Mouse (Mus musculus) left cerebral cortex, adult 2 months (tissue): ENCODE results near the gene Igdcc3. TPM values are rescaled to one million over a fixed set of nuclear protein-coding genes. Genes with fewer than 3 reads are reported as not detected.

Experiments used
- DNase-seq, 2 experiments: peaks; one replicate each; pipeline ENCODE4 v3.0.0; 2021 to 2022; ENCODE audit warnings: low spot score in 2 of 2, mixed read lengths in 1 of 2; ENCODE audit errors: extremely low spot score in 1 of 2
- H3K27ac ChIP-seq: fragments of 200-600 bp; 2 replicates; pipeline ENCODE4 v1.8.1; 2022
- H3K4me3 ChIP-seq: fragments of 200-600 bp; 2 replicates; pipeline ENCODE4 v1.8.1; 2022
- CTCF ChIP-seq: fragments of 200-600 bp; IDR thresholded peaks from 2 replicates; pipeline ENCODE4 v1.8.1; 2022; ENCODE audit warnings: antibody characterized with exemption, mild to moderate bottlenecking, moderate library complexity
- intact Hi-C: fragments of 180-260 bp; cut with DNase I; formaldehyde crosslinking; loops from one replicate; pipeline ENCODE4 v1.15.1; 2025
- total RNA-seq, 2 experiments: library from RNA; stranded (reverse); gene quantifications; 2 replicates each; pipeline ENCODE4 v1.2.3; 2021

The Igdcc3 gene
- total RNA-seq, 2 experiments from 2014 or later: 2.0 to 2.5 TPM

DNA sequence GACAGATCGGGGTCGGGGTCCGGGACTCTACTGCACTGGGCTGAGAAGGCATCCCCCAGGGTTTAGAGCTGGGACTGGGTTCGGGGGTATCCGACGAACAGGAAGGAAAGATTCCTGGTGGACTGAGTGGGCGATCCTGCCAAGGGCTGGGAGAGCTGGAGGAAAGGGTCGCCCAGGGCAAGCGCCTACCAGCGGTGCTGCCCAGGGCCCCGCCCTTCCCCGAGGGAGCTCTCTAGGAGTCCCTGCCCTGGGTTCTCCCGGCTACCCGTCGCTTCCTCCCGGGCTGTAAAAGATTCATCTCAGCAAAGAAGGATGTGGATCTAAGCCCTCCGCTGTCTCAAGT lies 958 bp downstream of the Igdcc3 start:
- H3K4me3 ChIP-seq: peak overlapping the region; percentile 66
- no peak for DNase-seq
- intact Hi-C loops: no loop called here
- H3K27ac ChIP-seq: no peak overlapping the region
- TF ChIP-seq CTCF: no peak

DNA sequence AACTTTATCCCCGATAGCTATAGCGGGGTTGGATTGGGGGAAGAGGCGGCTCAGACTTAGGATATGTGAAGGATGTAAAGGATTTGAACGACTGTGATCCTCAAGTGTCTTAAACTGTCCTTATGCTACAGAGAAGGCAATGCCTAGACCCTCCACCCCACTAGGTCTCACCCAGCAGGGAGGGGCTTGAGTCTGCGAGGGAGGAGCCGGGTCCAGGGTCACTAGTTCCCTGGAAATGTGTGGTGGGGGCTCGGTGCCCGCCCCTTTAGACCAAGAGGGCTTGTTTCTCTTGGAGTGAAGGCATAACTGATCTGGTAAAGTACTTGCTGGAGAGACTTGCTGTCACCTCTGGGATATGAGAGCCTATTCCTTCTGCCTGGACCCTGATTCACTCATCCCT lies 1.4 kb downstream of the Igdcc3 start:
- H3K27ac ChIP-seq: no peak overlapping the region
- TF ChIP-seq CTCF: no peak
- no peak for DNase-seq
- intact Hi-C loops: no loop called here
- peak overlapping the region; percentile 66 for H3K4me3 ChIP-seq

- H3K4me3 ChIP-seq: no peak overlapping the region
- no peak for TF ChIP-seq CTCF
- intact Hi-C loops: no loop called here
- DNase-seq: no peak
- H3K27ac ChIP-seq: no peak overlapping the region
These were observed 5.0 kb downstream of the Igdcc3 start for GRCm38 (mm10) chr9:65146001-65146400.

DNA sequence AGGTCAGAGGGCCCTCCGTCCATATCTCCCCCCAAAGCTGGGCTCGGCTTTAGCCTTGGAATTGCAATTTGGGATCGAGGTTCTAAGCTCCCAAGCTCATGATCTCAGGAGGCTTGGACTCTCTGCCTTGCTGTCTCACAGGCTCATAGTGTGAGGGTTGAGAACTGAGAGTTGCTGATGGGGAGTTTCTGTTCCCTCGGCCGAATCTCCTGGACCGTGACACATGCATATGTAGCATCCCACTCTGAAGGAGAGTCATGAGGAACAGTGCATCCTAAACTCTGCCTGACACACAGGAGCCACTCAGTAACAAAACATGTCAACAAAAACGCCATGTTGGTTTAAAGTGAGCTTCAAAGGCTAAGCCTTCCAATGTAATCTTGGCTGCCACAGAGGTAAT lies 7.5 kb downstream of the Igdcc3 start:
- intact Hi-C loops: no loop called here
- DNase-seq: no peak
- no peak for TF ChIP-seq CTCF
- Histone ChIP-seq H3K27ac (no peak overlapping the region), H3K4me3 (no peak overlapping the region)

DNA sequence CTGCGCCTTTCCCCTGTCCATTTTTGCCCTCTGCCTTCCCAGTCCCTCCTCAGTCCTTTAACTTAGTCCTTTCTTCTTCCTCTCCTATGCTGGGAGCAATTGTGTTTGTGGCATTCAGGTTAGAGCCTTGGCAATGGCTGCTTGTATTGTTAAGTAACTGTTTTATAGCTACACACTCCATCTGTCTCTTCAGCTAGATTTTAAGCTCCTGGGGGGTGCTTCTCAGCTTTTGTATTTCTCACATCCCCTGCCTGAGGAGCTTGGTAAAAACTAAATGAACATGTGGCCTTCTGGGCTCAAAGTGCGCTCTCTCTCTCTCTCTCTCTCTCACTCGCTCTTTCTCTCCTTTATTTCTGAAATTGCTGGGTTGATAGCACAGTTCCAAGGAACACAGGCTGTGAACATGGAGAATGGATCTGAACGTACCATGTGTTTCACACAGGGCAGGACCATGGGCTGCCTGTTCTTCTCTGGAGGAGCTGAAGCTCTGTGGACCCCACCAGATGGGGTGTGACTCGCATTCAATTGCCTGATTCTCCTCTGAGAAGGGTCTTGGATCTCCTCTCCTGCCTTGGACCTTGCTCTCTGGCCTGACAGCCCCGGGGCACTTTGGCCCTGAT lies 11.8 kb downstream of the Igdcc3 start:
- no peak for DNase-seq
- Histone ChIP-seq H3K4me3 (no peak overlapping the region), H3K27ac (no peak overlapping the region)
- TF ChIP-seq CTCF: no peak
- intact Hi-C loops: no loop called here

DNA sequence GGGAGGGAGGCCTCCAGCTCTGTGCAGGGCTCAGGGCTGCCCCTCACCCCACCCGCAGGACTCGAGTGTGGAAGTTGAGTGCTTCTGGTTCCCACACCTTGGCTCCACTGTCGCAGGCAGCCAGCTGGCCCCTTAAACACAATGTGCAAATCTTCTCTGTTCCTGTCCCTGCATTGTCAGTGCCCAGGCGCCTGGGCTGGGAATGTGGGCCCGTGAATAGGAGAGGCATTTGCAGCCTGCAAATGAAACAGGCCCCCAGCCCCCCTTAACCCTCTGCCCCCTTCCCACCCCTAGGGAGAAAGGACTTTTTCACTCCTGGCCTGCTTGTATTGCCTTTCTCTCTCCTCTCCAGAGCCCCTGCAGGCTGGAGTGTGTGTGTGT lies 12.3 kb downstream of the Igdcc3 start:
- intact Hi-C loops: no loop called here
- TF ChIP-seq CTCF: no peak
- no peak overlapping the region for H3K4me3 ChIP-seq
- no peak for DNase-seq
- H3K27ac ChIP-seq: no peak overlapping the region

DNA sequence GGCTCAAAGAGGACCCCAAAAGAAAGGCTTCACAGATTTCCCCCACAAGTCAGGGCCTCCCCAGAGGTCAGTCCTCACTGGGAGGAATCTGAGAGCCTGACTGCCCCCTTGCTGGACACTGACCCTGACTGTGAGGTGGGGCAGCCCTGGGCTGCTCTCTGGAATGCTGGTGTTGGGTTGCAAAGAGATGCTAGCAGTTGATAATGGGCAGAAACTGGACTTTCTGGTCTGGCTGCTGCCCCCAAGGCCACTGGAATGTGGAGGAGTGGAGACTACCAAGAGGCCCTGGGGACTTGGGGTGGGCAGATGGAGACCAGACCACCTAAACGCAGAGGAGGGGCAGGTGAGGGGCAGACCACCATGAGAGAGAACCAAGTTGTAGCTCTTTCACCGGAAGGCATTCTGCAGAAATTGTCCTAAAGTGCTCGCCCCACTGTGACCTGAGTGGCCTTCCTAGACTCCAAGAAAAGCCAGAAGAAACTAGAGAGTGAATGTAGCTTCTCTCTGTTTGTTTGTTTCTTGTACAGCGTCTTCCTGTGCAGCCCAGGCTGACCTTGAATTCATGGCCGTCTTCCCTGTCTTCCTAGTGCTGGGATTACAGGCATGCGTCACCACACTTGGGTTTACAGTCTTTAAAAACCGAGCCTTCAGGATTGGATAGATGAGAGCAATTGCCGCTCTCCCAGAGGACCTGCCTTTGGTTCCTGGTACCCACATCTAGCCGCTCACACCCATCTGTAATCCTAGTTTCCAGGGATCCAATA lies 13.9 kb downstream of the Igdcc3 start:
- no peak overlapping the region for H3K27ac ChIP-seq
- intact Hi-C loops: no loop called here
- TF ChIP-seq CTCF: no peak
- DNase-seq: no peak
- H3K4me3 ChIP-seq: no peak overlapping the region

DNA sequence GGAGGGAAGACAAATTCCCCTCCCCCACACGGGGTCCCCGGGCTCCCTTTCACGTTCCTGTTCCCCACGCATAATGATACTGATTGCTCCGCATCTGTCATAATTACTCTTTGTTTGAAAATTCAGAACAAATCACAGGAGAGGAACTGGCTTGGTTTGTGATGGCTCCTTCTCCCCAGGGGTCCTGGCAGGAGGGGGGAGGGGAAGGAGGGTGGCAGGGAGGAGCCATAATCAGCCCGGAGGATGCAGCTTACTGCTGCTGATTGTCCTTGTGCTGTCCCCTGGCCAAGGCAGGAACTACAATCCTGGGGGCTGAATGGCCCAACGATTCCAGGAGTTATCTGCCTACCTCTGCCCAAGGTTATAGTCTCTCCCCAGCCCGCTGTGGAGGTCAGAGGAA lies 15.6 kb downstream of the Igdcc3 start:
- intact Hi-C loops: no loop called here
- Histone ChIP-seq H3K4me3 (no peak overlapping the region), H3K27ac (no peak overlapping the region)
- DNase-seq: no peak
- no peak for TF ChIP-seq CTCF

- no peak for DNase-seq
- TF ChIP-seq CTCF: no peak
- intact Hi-C loops: no loop called here
- Histone ChIP-seq H3K27ac (no peak overlapping the region), H3K4me3 (no peak overlapping the region)
These were observed 16.6 kb downstream of the Igdcc3 start for GRCm38 (mm10) chr9:65157631-65158030.

DNA sequence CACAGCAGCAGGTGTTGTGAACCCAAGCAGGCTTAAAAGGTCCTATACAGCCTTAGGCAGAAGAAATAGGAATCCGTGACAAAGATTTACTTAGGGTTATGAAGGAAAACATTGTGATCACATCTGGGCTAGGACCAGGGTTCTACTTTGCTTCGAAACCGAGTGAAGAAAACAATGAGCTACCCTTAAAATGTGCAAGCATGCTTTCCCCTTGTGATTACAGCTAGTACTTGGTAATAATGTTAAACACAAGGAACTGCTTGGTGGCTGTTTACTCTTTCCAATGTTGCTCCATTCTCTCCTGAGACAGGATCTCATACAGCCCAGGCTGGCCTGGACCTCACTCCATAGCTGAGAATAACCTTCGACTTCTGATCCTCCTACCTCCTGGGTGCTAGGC lies 20.2 kb downstream of the Igdcc3 start:
- Histone ChIP-seq H3K4me3 (no peak overlapping the region), H3K27ac (no peak overlapping the region)
- no peak for DNase-seq
- intact Hi-C loops: no loop called here
- TF ChIP-seq CTCF: no peak

DNA sequence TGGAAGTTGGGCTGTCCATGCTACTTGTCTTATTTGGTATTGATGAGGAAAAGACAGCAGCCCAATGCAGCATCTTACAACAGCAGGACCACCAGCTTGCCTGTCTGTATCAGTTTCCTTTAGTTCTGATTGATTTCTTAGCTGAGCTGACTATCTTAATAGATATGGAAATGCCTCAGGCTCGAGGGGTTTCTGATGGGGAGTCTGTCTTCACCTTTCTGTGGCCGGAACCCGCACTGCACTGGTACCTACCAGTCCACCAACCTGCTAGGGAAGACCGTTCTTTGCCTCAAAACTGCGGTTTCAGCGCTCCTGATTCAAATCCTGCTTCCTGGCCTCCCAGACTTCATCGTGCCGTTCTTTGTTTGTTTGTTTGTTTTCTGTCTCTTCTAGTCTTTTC lies 20.9 kb downstream of the Igdcc3 start:
- no peak for TF ChIP-seq CTCF
- no peak overlapping the region for H3K4me3 ChIP-seq
- no peak overlapping the region for H3K27ac ChIP-seq
- intact Hi-C loops: no loop called here
- no peak for DNase-seq

DNA sequence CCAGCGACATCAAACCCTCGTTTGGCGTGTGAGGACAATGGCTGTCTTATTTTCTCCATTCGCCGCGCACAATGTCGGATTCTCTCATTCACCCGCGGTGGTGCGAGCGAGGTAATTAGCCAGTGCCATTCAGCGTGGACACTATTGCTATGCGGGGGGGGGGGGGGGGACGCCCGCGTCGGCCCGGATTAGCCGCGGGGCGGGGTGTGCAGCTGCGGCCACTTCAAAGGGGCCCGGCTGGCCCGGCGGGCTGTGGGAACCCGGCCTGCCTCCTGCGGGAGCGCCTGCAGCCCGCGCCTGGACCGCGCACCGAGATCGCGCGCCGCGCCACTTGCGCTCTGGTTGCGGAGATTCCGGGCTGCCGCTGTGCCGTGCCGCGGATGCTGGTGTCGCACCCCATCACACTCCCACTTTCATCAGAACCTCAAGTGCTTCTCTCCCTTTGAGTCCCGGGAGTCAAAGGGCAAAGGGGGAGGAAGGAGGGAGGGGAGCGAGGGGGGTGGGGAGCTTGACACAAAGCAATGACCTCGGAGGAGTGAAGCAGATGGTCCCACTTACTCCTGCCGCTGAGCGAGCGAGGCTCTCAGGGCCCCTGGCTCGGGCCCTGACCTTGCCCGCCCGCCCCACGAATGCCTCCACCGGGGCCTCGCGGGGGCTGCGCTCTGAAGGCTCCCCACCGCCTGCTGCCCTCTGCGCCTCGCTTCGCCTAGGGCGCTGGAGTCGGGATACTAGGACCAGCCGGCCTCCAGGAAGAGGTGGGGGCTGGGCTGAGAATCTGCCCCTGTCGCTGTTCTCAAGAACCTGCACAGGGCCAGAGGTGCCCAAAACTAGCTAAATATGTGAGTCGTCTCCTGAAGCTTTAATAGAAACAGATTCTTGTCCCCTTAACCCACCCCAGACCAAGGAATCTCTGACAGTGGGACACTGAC lies 22.0 kb downstream of the Igdcc3 start:
- peak overlapping the region; percentile 51 for H3K4me3 ChIP-seq
- TF ChIP-seq CTCF: no peak
- DNase-seq: peak; percentile 34 to 46
- 0 out of 2 replicates have a peak overlapping the region, but pooled peaks have one; percentile 32 for H3K27ac ChIP-seq
- intact Hi-C loops: no loop called here
